Mouse (Mus musculus) CH12.LX (cell line): ENCODE measurements around the gene Chrdl2. TPM values are rescaled to one million over a fixed set of nuclear protein-coding genes. Genes with fewer than 3 reads are reported as not detected.

Experiments
- DNase-seq: peaks from one replicate; pipeline ENCODE4 v3.0.0-alpha.2; 2013; ENCODE audit errors: extremely low read depth
- H3K27ac ChIP-seq: 2 replicates; pipeline ENCODE4 v1.5.1; 2012; ENCODE audit warnings: low read depth, mild to moderate bottlenecking, control low read depth, moderate library complexity; ENCODE audit not compliant: insufficient read depth
- H3K27me3 ChIP-seq: replicated peaks from 2 replicates; pipeline ENCODE3; 2012; ENCODE audit warnings: inconsistent platforms
- H3K36me3 ChIP-seq, 2 experiments: replicated peaks in 1 of 2; 2 replicates each; pipeline versions ENCODE3 to v1.6.1; 2012; ENCODE audit warnings: inconsistent platforms in 1 of 2, low read length in 1 of 2, mild to moderate bottlenecking in 1 of 2, mixed read lengths in 1 of 2, moderate library complexity in 1 of 2; ENCODE audit not compliant: control insufficient read depth in 1 of 2, insufficient read depth in 1 of 2
- H3K4me1 ChIP-seq, 2 experiments: 2 replicates each; pipeline ENCODE4 v1.6.1; 2012; ENCODE audit warnings: inconsistent platforms in 1 of 2, moderate library complexity in 1 of 2; ENCODE audit not compliant: insufficient read depth in 2 of 2, control insufficient read depth in 1 of 2
- H3K4me2 ChIP-seq: 2 replicates; pipeline ENCODE4 v1.6.1; 2012; ENCODE audit warnings: low read depth, mild to moderate bottlenecking, control low read depth; ENCODE audit not compliant: poor library complexity, insufficient read depth, severe bottlenecking
- H3K4me3 ChIP-seq, 3 experiments: fragments of 150-350 bp in 1 of 3; sonication (generic) in 1 of 3; replicated peaks in 1 of 3; 2 replicates each; pipeline versions ENCODE3 to v1.5.1; 2011 to 2012; ENCODE audit warnings: low read depth in 2 of 3, low read length in 2 of 3, mild to moderate bottlenecking in 2 of 3, moderate library complexity in 2 of 3, control low read depth in 1 of 3, improper control_type of control experiment in 1 of 3, inconsistent platforms in 1 of 3, mixed read lengths in 1 of 3; ENCODE audit not compliant: poor library complexity in 1 of 3
- H3K79me2 ChIP-seq: replicated peaks from 2 replicates; pipeline ENCODE4 v1.6.1; 2012; ENCODE audit warnings: mild to moderate bottlenecking, moderate library complexity; ENCODE audit not compliant: control insufficient read depth, poor library complexity, insufficient read depth, severe bottlenecking; ENCODE audit errors: extremely low read depth
- H3K9ac ChIP-seq: 2 replicates; pipeline ENCODE4 v1.6.1; 2012; ENCODE audit warnings: low read depth, mild to moderate bottlenecking, control low read depth, moderate library complexity; ENCODE audit not compliant: insufficient read depth
- H3K9me3 ChIP-seq: replicated peaks from 2 replicates; pipeline ENCODE3; 2012; ENCODE audit warnings: low read length, inconsistent platforms, mixed read lengths
- CHD2 ChIP-seq: IDR thresholded peaks from 2 replicates; pipeline ENCODE4 v1.6.1; 2011; ENCODE audit warnings: low read length, improper control_type of control experiment
- ETS1 ChIP-seq: conservative IDR thresholded peaks from 2 replicates; pipeline ENCODE4 v1.6.1; 2012; ENCODE audit warnings: low read depth, mild to moderate bottlenecking, inconsistent platforms, low read length, improper control_type of control experiment, moderate library complexity
- IRF4 ChIP-seq: IDR thresholded peaks from 2 replicates; pipeline ENCODE4 v1.6.1; 2014; ENCODE audit warnings: low read depth, mild to moderate bottlenecking, inconsistent platforms, low read length, improper control_type of control experiment
- JUND ChIP-seq: conservative IDR thresholded peaks from 2 replicates; pipeline ENCODE4 v1.6.1; 2011; ENCODE audit warnings: low read depth, low read length, improper control_type of control experiment
- MEF2A ChIP-seq: IDR thresholded peaks from 2 replicates; pipeline ENCODE4 v1.6.1; 2014; ENCODE audit warnings: low read depth, mild to moderate bottlenecking, inconsistent platforms, low read length, improper control_type of control experiment, borderline replicate concordance
- MYC ChIP-seq: IDR thresholded peaks from 2 replicates; pipeline ENCODE4 v1.6.1; 2011; ENCODE audit warnings: low read depth, mild to moderate bottlenecking, improper control_type of control experiment, low read length
- NELFE ChIP-seq: IDR thresholded peaks from 2 replicates; pipeline ENCODE4 v1.6.1; 2011; ENCODE audit warnings: low read depth, low read length, improper control_type of control experiment
- PAX5 ChIP-seq: IDR thresholded peaks from 2 replicates; pipeline ENCODE4 v1.6.1; 2012; ENCODE audit warnings: low read length, inconsistent platforms, mixed read lengths
- POLR2AphosphoS2 ChIP-seq: IDR thresholded peaks from 2 replicates; pipeline ENCODE4 v1.6.1; 2011; ENCODE audit warnings: low read depth, low read length, improper control_type of control experiment
- RAD21 ChIP-seq: IDR thresholded peaks from 2 replicates; pipeline ENCODE4 v1.6.1; 2011; ENCODE audit warnings: low read depth, mild to moderate bottlenecking, low read length, improper control_type of control experiment, moderate library complexity
- RCOR1 ChIP-seq: conservative IDR thresholded peaks from 2 replicates; pipeline ENCODE4 v1.6.1; 2012; ENCODE audit warnings: low read depth, mild to moderate bottlenecking, inconsistent platforms, low read length, improper control_type of control experiment
- TBP ChIP-seq: conservative IDR thresholded peaks from 2 replicates; pipeline ENCODE4 v1.6.1; 2011; ENCODE audit warnings: low read depth, low read length, improper control_type of control experiment
- ZC3H11A ChIP-seq: IDR thresholded peaks from 2 replicates; pipeline ENCODE4 v1.6.1; 2012; ENCODE audit warnings: low read depth, mild to moderate bottlenecking, inconsistent platforms, low read length, improper control_type of control experiment
- ZKSCAN1 ChIP-seq: IDR thresholded peaks from 2 replicates; pipeline ENCODE4 v1.6.1; 2012; ENCODE audit warnings: low read depth, inconsistent platforms, low read length, improper control_type of control experiment, borderline replicate concordance
- ZNF384 ChIP-seq: IDR thresholded peaks from 2 replicates; pipeline ENCODE4 v1.6.1; 2012; ENCODE audit warnings: low read depth, low read length, improper control_type of control experiment, inconsistent platforms
- dilution Hi-C: fragments of 300-500 bp; cut with MboI; formaldehyde crosslinking; loops from 2 replicates; pipeline ENCODE4 v1.14.3; 2020; ENCODE audit warnings: low sequenced_read_pairs; ENCODE audit not compliant: extremely low pct_unique_long_range_greater_than_20kb, extremely low pct_ligation_motif_present
- in situ Hi-C: fragments of 300-500 bp; cut with MboI; formaldehyde crosslinking; loops from 3 replicates; pipeline ENCODE4 v1.14.3; 2019; ENCODE audit warnings: low sequenced_read_pairs, low pct_ligation_motif_present, low pct_unique_long_range_greater_than_20kb, mixed read lengths
- polyA plus RNA-seq: library from polyadenylated mRNA; unstranded; fragments of >175 nt; gene quantifications from 2 replicates; pipeline ENCODE4 v1.2.1, GENCODE M21; 2012; ENCODE audit warnings: low read depth; ENCODE audit not compliant: insufficient read length
- total RNA-seq, 2 experiments: library from RNA; depleted of rRNA; stranded (reverse); fragments of 300-350 nt in 1 of 2; fragments of >200 nt in 1 of 2; gene quantifications; 2 replicates each; pipeline ENCODE4 v1.2.3; 2012 to 2014

Gene Chrdl2
- total and polyA plus RNA-seq, 3 experiments, result not detected

- Histone ChIP-seq H3K27ac (no peak overlapping the region), H3K9ac (no peak overlapping the region), H3K9me3 (no peaks in the 10 kb centered on the region), H3K27me3 (no peaks in the 10 kb centered on the region), H3K4me2 (no peak overlapping the region), H3K4me3 (no peak overlapping the region), H3K4me1 (peaks cover 6 to 44% of the 10 kb centered on the region in 2 experiments; a peak in 3 of 4 replicates), H3K36me3 (peaks cover 0 to 16% of the 10 kb centered on the region in 2 experiments), H3K79me2 (peaks cover 2% of the 10 kb centered on the region; the same call in 1 of the 2 replicates)
- in situ Hi-C loops (no loop called here), dilution Hi-C loops (no loop called here)
- DNase-seq, result no peak
- TF ChIP-seq POLR2AphosphoS2 (no peak), TBP (no peak), ZNF384 (no peak), ZKSCAN1 (no peak)
Measured at GRCm38 (mm10) chr7:99963237-99963860, 42.6 kb upstream of the Chrdl2 start.

- in situ Hi-C loops (no loop called here), dilution Hi-C loops (no loop called here)
- Histone ChIP-seq H3K4me1 (peaks cover 6 to 44% of the 10 kb centered on the region in 2 experiments; a peak in 3 of 4 replicates), H3K27me3 (no peaks in the 10 kb centered on the region), H3K27ac (no peak overlapping the region), H3K9me3 (no peaks in the 10 kb centered on the region), H3K79me2 (peaks cover 2% of the 10 kb centered on the region; the same call in 1 of the 2 replicates), H3K9ac (no peak overlapping the region), H3K36me3 (peaks cover 0 to 22% of the 10 kb centered on the region in 2 experiments), H3K4me3 (no peak overlapping the region), H3K4me2 (no peak overlapping the region)
- TF ChIP-seq MYC, result no peak
- no peak for DNase-seq
Measured at GRCm38 (mm10) chr7:99965020-99965841, 40.7 kb upstream of the Chrdl2 start.

- peaks cover 0 to 21% of the 10 kb centered on the region in 2 experiments for H3K36me3 ChIP-seq
- in situ Hi-C loops (no loop called here), dilution Hi-C loops (no loop called here)
- H3K27me3 ChIP-seq, result no peaks in the 10 kb centered on the region
- TF ChIP-seq JUND (no peak), ETS1 (no peak), RCOR1 (no peak), ZC3H11A (no peak), CHD2 (no peak), MEF2A (no peak), PAX5 (no peak), NELFE (no peak), RAD21 (no peak), IRF4 (no peak)
- H3K27ac ChIP-seq, result no peak overlapping the region
- peaks cover 2% of the 10 kb centered on the region; the same call in 1 of the 2 replicates for H3K79me2 ChIP-seq
- H3K9ac ChIP-seq, result no peak overlapping the region
- DNase-seq, result no peak
- H3K4me3 ChIP-seq, result no peak overlapping the region
- peaks cover 6 to 38% of the 10 kb centered on the region in 2 experiments; a peak in 3 of 4 replicates for H3K4me1 ChIP-seq
- no peaks in the 10 kb centered on the region for H3K9me3 ChIP-seq
- no peak overlapping the region for H3K4me2 ChIP-seq
Measured at GRCm38 (mm10) chr7:99966011-99966721, 39.8 kb upstream of the Chrdl2 start.
